Mouse (Mus musculus): ENCODE results near the gene Gskip. TPM values are rescaled to one million over a fixed set of nuclear protein-coding genes. Genes with fewer than 3 reads are reported as not detected.
A peak's percentile ranks its signal among the peaks of the same experiment; 100 is the strongest.

Gskip gene
- polyA plus RNA-seq (2015; fragmentation: Nextera tagmentation; extraction: Ambion mirVana) = 20.2 and 22.9 TPM in 2 replicates

- peak within 1 kb of the TSS; percentile 94 for H3K27ac ChIP-seq (replicated peaks)
- 2% methylated on average over 41 of the region's 41 CpGs for WGBS
- H3K9ac ChIP-seq = peak within 1 kb of the TSS; percentile 97
- ATAC-seq (ENCODE audit: extremely low read depth, insufficient number of reproducible peaks, low FRiP score, low TSS enrichment) = peak; percentile 42
- peaks cover 36% of the 10 kb centered on the region for H3K4me1 ChIP-seq
- H3K4me2 ChIP-seq = peak within 1 kb of the TSS; percentile 96
- peaks cover 1% of the 10 kb centered on the region; the same call in 1 of the 2 replicates for H3K36me3 ChIP-seq
- H3K27me3 ChIP-seq (replicated peaks) = no peaks in the 10 kb centered on the region
- no peaks in the 10 kb centered on the region for H3K9me3 ChIP-seq
- H3K4me3 ChIP-seq = peak within 1 kb of the TSS; percentile 99
These were observed at the start of gene Gskip for GRCm38 (mm10) chr12:105683933-105684901. Gskip (plus strand) TSS chr12:105684829.

- Histone ChIP-seq H3K4me3 (no peak overlapping the region), H3K9ac (no peak overlapping the region), H3K4me1 (peaks cover 3% of the 10 kb centered on the region; the same call in 1 of the 2 replicates), H3K27ac (replicated peaks) (no peak overlapping the region), H3K36me3 (peaks cover 96% of the 10 kb centered on the region), H3K9me3 (no peaks in the 10 kb centered on the region), H3K4me2 (no peak overlapping the region), H3K27me3 (replicated peaks) (no peaks in the 10 kb centered on the region)
- no peak for ATAC-seq (ENCODE audit: extremely low read depth, insufficient number of reproducible peaks, low FRiP score, low TSS enrichment)
- WGBS = 90% methylated on average over 9 of the region's 9 CpGs
These were observed 48.1 kb upstream of the Gskip start for GRCm38 (mm10) chr12:105636551-105636950.

GRCm38 (mm10) chr12:105637554-105637953 lies 47.1 kb upstream of the Gskip start:
- 76% methylated on average over 4 of the region's 4 CpGs for WGBS
- no peak overlapping the region for H3K4me3 ChIP-seq
- H3K9me3 ChIP-seq = no peaks in the 10 kb centered on the region
- H3K27ac ChIP-seq (replicated peaks) = no peak overlapping the region
- no peak overlapping the region for H3K4me2 ChIP-seq
- ATAC-seq (ENCODE audit: extremely low read depth, insufficient number of reproducible peaks, low FRiP score, low TSS enrichment) = no peak
- H3K4me1 ChIP-seq = peaks cover 1% of the 10 kb centered on the region; the same call in 1 of the 2 replicates
- no peak overlapping the region for H3K9ac ChIP-seq
- no peaks in the 10 kb centered on the region for H3K27me3 ChIP-seq (replicated peaks)
- H3K36me3 ChIP-seq = peaks cover 99% of the 10 kb centered on the region

- ATAC-seq (ENCODE audit: extremely low read depth, insufficient number of reproducible peaks, low FRiP score, low TSS enrichment) = no peak
- Histone ChIP-seq H3K9me3 (no peaks in the 10 kb centered on the region), H3K27ac (replicated peaks) (no peak overlapping the region), H3K36me3 (peaks cover 99% of the 10 kb centered on the region), H3K27me3 (replicated peaks) (no peaks in the 10 kb centered on the region), H3K4me1 (no peaks in the 10 kb centered on the region), H3K4me3 (no peak overlapping the region), H3K4me2 (no peak overlapping the region), H3K9ac (no peak overlapping the region)
- whole genome bisulfite sequencing = 84% methylated on average over 11 of the region's 11 CpGs
These were observed 41.8 kb upstream of the Gskip start for GRCm38 (mm10) chr12:105642770-105643321.

GRCm38 (mm10) chr12:105655850-105656249 lies 28.8 kb upstream of the Gskip start:
- Histone ChIP-seq H3K4me2 (peak overlapping the region; percentile 14), H3K9ac (no peak overlapping the region), H3K36me3 (peaks cover 99% of the 10 kb centered on the region), H3K9me3 (no peaks in the 10 kb centered on the region), H3K4me1 (no peaks in the 10 kb centered on the region), H3K4me3 (no peak overlapping the region), H3K27me3 (replicated peaks) (no peaks in the 10 kb centered on the region), H3K27ac (replicated peaks) (peak overlapping the region; percentile 36)
- ATAC-seq (ENCODE audit: extremely low read depth, insufficient number of reproducible peaks, low FRiP score, low TSS enrichment) = no peak
- 61% methylated on average over 7 of the region's 7 CpGs for WGBS

- Histone ChIP-seq H3K27ac (replicated peaks) (no peak overlapping the region), H3K27me3 (replicated peaks) (no peaks in the 10 kb centered on the region), H3K36me3 (peaks cover 32% of the 10 kb centered on the region), H3K9ac (no peak overlapping the region), H3K4me2 (no peak overlapping the region), H3K9me3 (no peaks in the 10 kb centered on the region), H3K4me3 (no peak overlapping the region), H3K4me1 (no peaks in the 10 kb centered on the region; the same call in 1 of the 2 replicates)
- no peak for ATAC-seq (ENCODE audit: extremely low read depth, insufficient number of reproducible peaks, low FRiP score, low TSS enrichment)
- WGBS = 86% methylated on average over 8 of the region's 8 CpGs
These were observed 8.4 kb upstream of the Gskip start for GRCm38 (mm10) chr12:105676274-105676673.

GRCm38 (mm10) chr12:105678211-105678610 lies 6.4 kb upstream of the Gskip start:
- no peaks in the 10 kb centered on the region for H3K27me3 ChIP-seq (replicated peaks)
- peaks cover 21% of the 10 kb centered on the region for H3K36me3 ChIP-seq

GRCm38 (mm10) chr12:105678762-105679161 lies 5.9 kb upstream of the Gskip start:
- peaks cover 16% of the 10 kb centered on the region for H3K36me3 ChIP-seq
- no peak overlapping the region for H3K27ac ChIP-seq (replicated peaks)
- no peak for ATAC-seq (ENCODE audit: extremely low read depth, insufficient number of reproducible peaks, low FRiP score, low TSS enrichment)
- H3K4me3 ChIP-seq = no peak overlapping the region
- no peaks in the 10 kb centered on the region for H3K27me3 ChIP-seq (replicated peaks)
- no peaks in the 10 kb centered on the region for H3K9me3 ChIP-seq
- no peak overlapping the region for H3K4me2 ChIP-seq
- peaks cover 23% of the 10 kb centered on the region for H3K4me1 ChIP-seq
- H3K9ac ChIP-seq = no peak overlapping the region
- WGBS = 93% methylated on average over 3 of the region's 3 CpGs

More at GRCm38 (mm10) chr12:105678211-105678610, 6.4 kb upstream of the Gskip start:
- no peak overlapping the region for H3K9ac ChIP-seq
- no peak overlapping the region for H3K4me2 ChIP-seq
- no peaks in the 10 kb centered on the region for H3K9me3 ChIP-seq
- WGBS = 91% methylated on average over 7 of the region's 7 CpGs
- ATAC-seq (ENCODE audit: extremely low read depth, insufficient number of reproducible peaks, low FRiP score, low TSS enrichment) = no peak
- no peak overlapping the region for H3K27ac ChIP-seq (replicated peaks)
- peaks cover 17% of the 10 kb centered on the region for H3K4me1 ChIP-seq
- H3K4me3 ChIP-seq = no peak overlapping the region

GRCm38 (mm10) chr12:105685001-105685691 lies 517 bp downstream of the Gskip start, which contains the start of gene Atg2b:
Atg2b (minus strand) TSS chr12:105685211.
- under 1% methylated on average over 73 of the region's 73 CpGs for WGBS
- Histone ChIP-seq H3K36me3 (peaks cover 10% of the 10 kb centered on the region), H3K9ac (peak within 1 kb of the TSS; percentile 97), H3K9me3 (no peaks in the 10 kb centered on the region), H3K4me2 (peak within 1 kb of the TSS; percentile 96), H3K4me1 (peaks cover 36% of the 10 kb centered on the region), H3K27me3 (replicated peaks) (no peaks in the 10 kb centered on the region), H3K27ac (replicated peaks) (peak within 1 kb of the TSS; percentile 94), H3K4me3 (peak within 1 kb of the TSS; percentile 99)
- ATAC-seq (ENCODE audit: extremely low read depth, insufficient number of reproducible peaks, low FRiP score, low TSS enrichment) = peak; percentile 87

- H3K27me3 ChIP-seq (replicated peaks) = no peaks in the 10 kb centered on the region
- peaks cover 32% of the 10 kb centered on the region for H3K4me1 ChIP-seq
- H3K4me3 ChIP-seq = peak overlapping the region; percentile 99; the same call in 1 of the 2 replicates
- H3K36me3 ChIP-seq = peaks cover 20% of the 10 kb centered on the region
- WGBS = 81% methylated on average over 3 of the region's 3 CpGs
- H3K9me3 ChIP-seq = no peaks in the 10 kb centered on the region
- 0 out of 2 replicates have a peak overlapping the region, but pooled peaks have one; percentile 97 for H3K9ac ChIP-seq
- no peak for ATAC-seq (ENCODE audit: extremely low read depth, insufficient number of reproducible peaks, low FRiP score, low TSS enrichment)
- no peak overlapping the region for H3K27ac ChIP-seq (replicated peaks)
- H3K4me2 ChIP-seq = peak overlapping the region; percentile 96
These were observed 2.2 kb downstream of the Gskip start for GRCm38 (mm10) chr12:105686791-105687190.

GRCm38 (mm10) chr12:105687416-105687815 lies 2.8 kb downstream of the Gskip start:
- Histone ChIP-seq H3K4me1 (peaks cover 27% of the 10 kb centered on the region), H3K27me3 (replicated peaks) (no peaks in the 10 kb centered on the region), H3K9me3 (no peaks in the 10 kb centered on the region), H3K4me2 (no peak overlapping the region), H3K9ac (no peak overlapping the region), H3K4me3 (no peak overlapping the region), H3K36me3 (peaks cover 27% of the 10 kb centered on the region), H3K27ac (replicated peaks) (no peak overlapping the region)
- WGBS = 78% methylated on average over 4 of the region's 4 CpGs
- no peak for ATAC-seq (ENCODE audit: extremely low read depth, insufficient number of reproducible peaks, low FRiP score, low TSS enrichment)
